Mouse (Mus musculus): ENCODE measurements around the gene Ak7.

DNA sequence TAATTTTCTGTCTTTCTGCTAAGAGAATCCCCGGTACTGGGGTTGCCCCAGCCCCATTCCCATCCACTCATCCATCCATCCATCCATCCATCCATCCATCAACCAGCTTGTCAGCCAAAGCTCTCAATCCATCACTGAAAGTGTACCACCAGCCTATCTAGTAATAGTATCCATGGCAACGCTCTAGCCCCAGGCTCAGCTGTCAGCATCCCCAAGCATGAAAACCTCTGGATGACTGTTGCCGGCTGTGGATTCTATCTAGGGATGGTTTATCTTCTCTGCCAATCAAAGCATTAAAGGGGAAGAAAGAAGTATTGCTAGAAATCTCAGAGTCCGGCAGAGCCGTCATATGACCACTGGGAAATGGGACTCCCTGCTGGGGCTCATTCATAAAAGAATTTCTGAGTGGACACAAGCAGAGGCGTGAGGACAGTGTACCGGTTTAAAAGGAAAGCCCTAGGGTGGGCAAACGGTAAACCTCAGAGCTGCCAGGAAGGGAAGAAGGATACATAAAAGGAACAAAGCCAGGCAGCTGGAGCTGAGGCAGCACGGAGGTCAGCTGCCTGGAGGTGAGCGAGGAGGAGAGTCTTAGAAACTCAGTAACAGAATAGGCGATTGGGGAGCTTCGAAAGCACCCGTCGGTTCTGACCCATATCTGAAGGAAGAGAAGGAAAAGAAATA is 15.8 kb downstream of the Ak7 start:
- TF ChIP-seq GATA1 (IDR thresholded peaks at IDR 0.05; ENCODE audit: borderline replicate concordance, low read length) (no peak), FLI1 (IDR thresholded peaks at IDR 0.05; ENCODE audit: low read length) (no peak)
